Mouse (Mus musculus) A20 (cell line): ENCODE measurements at regions not wholly inside any gene's neighbourhood (a gene's known extent, or its start where the extent isn't known, plus 50 kb on each side); places are given as distances from the start of the nearest gene placed in this dataset.
A peak's percentile ranks its signal among the peaks of the same experiment; 100 is the strongest.

Source experiments
- DNase-seq: peaks from one replicate; pipeline ENCODE4 v3.0.0-alpha.2; 2011; ENCODE audit warnings: low read depth, low spot score

GRCm38 (mm10) chr11:90088473-90088872, 58.3 kb downstream of the Tmem100 start:
- DNase-seq, result peak; percentile 38

DNA sequence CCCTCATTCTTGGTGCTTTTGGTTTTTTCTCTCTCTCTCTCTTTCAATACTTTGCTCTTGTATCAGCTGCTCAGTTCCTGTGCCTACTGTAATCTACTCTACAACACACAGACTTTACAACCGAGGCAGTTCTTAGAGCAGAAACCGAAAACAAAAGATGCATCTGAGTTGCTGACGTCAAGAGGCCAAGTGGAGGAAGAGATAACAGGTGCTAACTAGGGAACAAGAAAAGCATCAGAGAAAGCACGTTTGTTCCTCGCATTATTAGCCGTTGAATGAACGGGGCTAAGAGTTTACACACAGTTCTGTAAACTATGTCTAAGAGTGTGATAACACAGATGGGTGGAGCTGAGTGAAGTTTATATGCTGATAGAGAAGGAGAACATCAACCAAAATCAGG, 63.9 kb downstream of the Tmem100 start:
- peak; percentile 38 for DNase-seq

DNA sequence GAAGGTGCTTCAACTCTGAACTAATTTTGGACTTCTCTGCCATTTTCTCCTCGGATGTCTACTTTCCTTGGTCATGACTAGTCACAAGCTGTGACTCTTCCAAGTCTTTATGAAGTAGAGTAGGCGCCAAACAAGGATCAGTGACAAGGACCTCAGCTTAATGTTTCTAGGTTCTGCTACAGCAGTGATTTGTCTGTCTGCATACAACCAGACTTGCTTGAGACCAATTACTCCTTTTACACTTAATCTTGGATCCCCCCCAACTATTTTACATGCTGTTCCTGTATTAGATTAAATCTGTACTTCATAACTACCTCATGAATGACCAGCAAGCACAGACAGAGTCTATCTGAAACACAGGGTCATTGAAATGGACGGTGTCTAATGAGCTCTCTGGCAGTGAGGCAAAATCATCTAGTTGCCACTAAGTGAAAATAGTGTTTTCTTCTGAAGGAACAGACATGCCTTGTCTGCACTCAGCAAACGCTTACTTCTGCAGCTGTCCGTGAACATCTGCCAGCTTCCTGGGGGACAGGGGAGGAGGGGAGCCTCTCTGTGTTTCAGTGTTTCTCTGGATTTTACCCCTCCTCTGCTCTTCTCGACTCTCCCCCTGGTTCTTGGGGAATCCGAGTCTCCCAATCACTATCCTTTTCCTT, 64.7 kb downstream of the Tmem100 start:
- DNase-seq, result no peak

GRCm38 (mm10) chr11:90098471-90098870, 68.3 kb downstream of the Tmem100 start:
- no peak for DNase-seq

DNA sequence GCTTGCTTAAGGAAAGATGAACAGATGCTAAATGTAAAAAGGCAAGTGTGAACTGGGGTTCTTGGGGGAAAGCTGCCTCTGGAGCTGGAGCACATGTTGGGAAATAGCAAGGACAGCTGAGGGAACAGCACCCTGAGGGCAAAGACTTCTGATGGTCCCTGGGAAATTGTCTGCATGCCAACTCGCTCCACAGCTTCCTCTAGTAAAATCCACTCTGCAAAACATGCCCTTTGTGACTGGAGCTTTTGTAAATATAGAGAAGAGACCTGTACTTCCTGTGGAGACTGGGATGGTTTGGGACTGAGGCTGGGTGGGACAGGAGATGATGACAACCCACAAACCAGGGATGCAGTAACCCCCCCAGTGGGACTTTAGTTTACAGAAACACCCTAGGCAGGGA, 69.0 kb downstream of the Tmem100 start:
- no peak for DNase-seq

- no peak for DNase-seq
Measured at GRCm38 (mm10) chr11:90100161-90100560, 70.0 kb downstream of the Tmem100 start.

GRCm38 (mm10) chr11:90101284-90101683, 71.1 kb downstream of the Tmem100 start:
- no peak for DNase-seq

- no peak for DNase-seq
Measured at GRCm38 (mm10) chr11:90106063-90106798, 76.1 kb downstream of the Tmem100 start.

DNA sequence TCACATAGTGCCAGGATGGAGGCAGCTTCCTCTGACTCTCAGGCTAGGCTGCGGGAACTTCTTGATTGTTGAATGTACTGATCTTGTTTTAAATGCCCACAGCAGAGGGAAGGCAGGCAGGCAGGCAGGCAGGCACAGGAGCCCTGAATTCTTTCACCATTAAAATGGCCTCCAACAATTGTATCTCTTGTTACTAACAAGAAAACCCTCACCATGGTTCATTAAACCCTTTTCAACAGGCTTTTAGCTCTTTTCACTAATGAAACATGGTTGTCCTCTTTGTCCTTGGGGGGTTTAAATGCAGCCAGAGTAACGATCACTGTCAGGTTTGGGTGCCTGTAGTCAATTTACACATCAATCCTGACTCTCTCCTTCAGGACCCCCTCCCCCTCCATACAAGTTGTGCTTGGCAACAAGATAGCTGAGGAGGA, 77.8 kb upstream of the Gm45716 start:
- no peak for DNase-seq

DNA sequence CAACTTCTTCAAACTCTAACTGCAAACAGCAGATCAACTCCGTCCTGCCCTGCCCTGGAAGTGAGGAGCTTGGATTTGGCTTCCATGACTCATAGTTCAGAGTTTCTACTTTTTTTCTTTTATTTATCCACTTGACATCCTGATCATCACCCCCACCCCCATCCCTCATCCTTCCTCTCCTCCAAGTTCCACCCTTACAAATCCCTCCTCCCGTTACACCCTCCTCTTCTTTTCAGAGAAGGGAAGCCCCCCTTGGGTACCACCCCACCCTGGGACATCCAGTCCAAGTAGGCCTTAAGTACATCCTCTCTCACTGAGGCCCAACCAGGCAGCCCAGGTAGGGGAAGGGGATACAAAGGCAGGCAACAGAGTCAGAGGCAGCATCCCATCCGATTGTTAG, 77.3 kb upstream of the Gm45716 start:
- no peak for DNase-seq

DNA sequence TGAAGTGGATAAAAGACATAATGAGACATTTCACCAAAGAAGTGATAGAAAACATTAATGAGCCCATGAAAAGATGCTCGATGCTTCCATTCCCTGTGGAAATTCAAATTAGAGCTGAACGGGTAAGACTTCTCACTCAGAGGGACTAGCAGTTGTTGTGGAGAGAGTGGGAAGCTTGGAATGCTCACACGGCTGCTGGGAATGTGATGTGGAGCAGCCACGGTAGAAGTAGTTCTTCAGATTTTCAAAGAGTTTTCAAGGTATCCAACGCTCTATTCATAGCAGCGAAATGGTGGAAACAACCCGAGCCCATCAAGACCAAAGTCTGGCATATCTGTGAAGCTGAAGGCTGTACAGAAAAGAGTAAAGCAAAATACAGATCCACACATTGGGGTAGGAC, 75.3 kb upstream of the Gm45716 start:
- no peak for DNase-seq

GRCm38 (mm10) chr11:90116676-90117663, 70.5 kb upstream of the Gm45716 start:
- no peak for DNase-seq

- DNase-seq, result no peak
Measured at GRCm38 (mm10) chr11:90117664-90118295, 69.7 kb upstream of the Gm45716 start.

DNA sequence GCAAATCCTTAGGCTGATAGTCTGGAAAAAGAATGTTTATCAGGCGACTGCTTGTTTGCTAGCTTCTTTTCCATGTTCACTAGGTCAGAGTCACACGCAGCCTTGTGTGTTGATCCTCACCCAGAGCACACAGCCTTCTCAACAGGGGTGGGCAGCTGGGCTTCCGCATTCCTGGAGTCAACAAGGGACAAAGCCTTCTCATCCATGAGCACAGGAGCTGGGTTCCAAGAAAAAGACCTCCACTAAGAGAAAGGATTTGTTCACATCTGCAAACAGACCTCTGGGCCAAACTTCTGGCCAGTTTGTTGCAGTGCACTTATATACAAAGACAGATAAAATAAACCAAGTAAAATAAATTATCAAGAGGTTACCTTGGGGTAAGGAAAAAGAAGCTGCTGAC, 65.6 kb upstream of the Gm45716 start:
- no peak for DNase-seq

- no peak for DNase-seq
Measured at GRCm38 (mm10) chr11:90122709-90123108, 64.8 kb upstream of the Gm45716 start.

GRCm38 (mm10) chr11:90123851-90124250, 63.6 kb upstream of the Gm45716 start:
- no peak for DNase-seq

GRCm38 (mm10) chr11:90126289-90126688, 61.2 kb upstream of the Gm45716 start:
- DNase-seq, result no peak

GRCm38 (mm10) chr11:90128865-90129415, 58.5 kb upstream of the Gm45716 start:
- DNase-seq, result no peak

- DNase-seq, result no peak
Measured at GRCm38 (mm10) chr11:90129793-90130624, 57.5 kb upstream of the Gm45716 start.

DNA sequence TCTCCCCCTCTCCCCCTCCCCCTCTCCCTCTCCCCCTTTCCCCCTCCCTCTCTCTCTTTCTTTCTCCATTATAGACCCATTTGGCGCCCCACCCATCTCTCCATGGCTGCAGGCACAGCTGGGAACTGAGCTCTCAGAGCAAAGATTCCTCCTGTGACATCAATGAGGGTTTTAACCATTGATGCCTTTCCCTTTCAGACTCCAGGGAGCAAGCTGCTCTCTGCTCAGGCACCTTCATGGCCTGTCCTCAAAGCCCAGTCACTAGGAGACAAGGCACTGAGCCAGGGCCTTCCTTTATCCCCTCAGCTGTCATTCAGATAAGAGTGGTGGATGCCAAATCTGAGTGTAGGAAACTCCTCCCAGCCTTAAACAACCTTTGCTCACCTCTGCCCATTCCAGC, 56.8 kb upstream of the Gm45716 start:
- no peak for DNase-seq
